Mouse (Mus musculus) thymus, adult 2 months (tissue): Measurements from ENCODE around the gene Inip.

Experiments used
- CTCF ChIP-seq: fragments of 200-500 bp; IDR thresholded peaks from 2 replicates; pipeline ENCODE4 v1.5.1; 2012; ENCODE audit warnings: mild to moderate bottlenecking, control low read depth, low read length, moderate library complexity, borderline replicate concordance; ENCODE audit not compliant: control insufficient read depth, poor library complexity, insufficient read depth; ENCODE audit errors: extremely low read depth
- POLR2A ChIP-seq: fragments of 200-500 bp; IDR thresholded peaks from 2 replicates; pipeline ENCODE4 v1.6.1; 2012; ENCODE audit warnings: mild to moderate bottlenecking, low read length, control low read depth, moderate library complexity; ENCODE audit not compliant: control insufficient read depth, poor library complexity, insufficient read depth; ENCODE audit errors: extremely low read depth

- TF ChIP-seq POLR2A (no peak), CTCF (no peak)
Observed at GRCm38 (mm10) chr4:59787126-59787525, 14.3 kb downstream of the Inip start.
